Mouse (Mus musculus) stomach, postnatal 0 days (tissue): Measurements from ENCODE around the gene Etaa1. TPM values are rescaled to one million over a fixed set of nuclear protein-coding genes. Genes with fewer than 3 reads are reported as not detected.
A peak's percentile ranks its signal among the peaks of the same experiment; 100 is the strongest.

Source experiments
- ATAC-seq: fragments of 200-750 bp; cut with Nextera tagmentation; 2 replicates; pipeline ENCODE4 v1.8.0; 2017; ENCODE audit not compliant: low FRiP score, low TSS enrichment
- DNase-seq: peaks from one replicate; pipeline ENCODE4 v3.0.0-alpha.2; 2016; ENCODE audit warnings: low spot score
- H3K27ac ChIP-seq: fragments of 300-500 bp; sonication (generic); replicated peaks from 2 replicates; pipeline ENCODE4 v1.5.1; 2014; ENCODE audit warnings: mild to moderate bottlenecking, control low read depth
- H3K27me3 ChIP-seq: fragments of 300-500 bp; sonication (generic); 2 replicates; pipeline ENCODE4 v1.6.1; 2014; ENCODE audit warnings: low read length; ENCODE audit not compliant: control insufficient read depth, insufficient read depth
- H3K36me3 ChIP-seq: fragments of 300-500 bp; sonication (generic); 2 replicates; pipeline ENCODE4 v1.6.1; 2014; ENCODE audit warnings: low read length, mixed read lengths; ENCODE audit not compliant: control insufficient read depth, insufficient read depth
- H3K4me1 ChIP-seq: fragments of 300-500 bp; sonication (generic); replicated peaks from 2 replicates; pipeline ENCODE4 v1.6.1; 2014; ENCODE audit warnings: antibody characterized with exemption; ENCODE audit not compliant: control insufficient read depth, insufficient read depth
- H3K4me2 ChIP-seq: fragments of 300-500 bp; sonication (generic); replicated peaks from 2 replicates; pipeline ENCODE4 v1.6.1; 2014; ENCODE audit warnings: low read depth, mild to moderate bottlenecking, control low read depth, moderate library complexity
- H3K4me3 ChIP-seq: fragments of 300-500 bp; sonication (generic); 2 replicates; pipeline ENCODE4 v1.5.1; 2014; ENCODE audit warnings: low read depth, low read length, control low read depth
- H3K9ac ChIP-seq: fragments of 300-500 bp; sonication (generic); 2 replicates; pipeline ENCODE4 v1.6.1; 2014; ENCODE audit warnings: mild to moderate bottlenecking, low read length, control low read depth, mixed read lengths
- H3K9me3 ChIP-seq: fragments of 300-500 bp; sonication (generic); 2 replicates; pipeline ENCODE4 v1.6.1; 2016; ENCODE audit warnings: low read length; ENCODE audit not compliant: control insufficient read depth
- CTCF ChIP-seq: IDR thresholded peaks from 2 replicates; pipeline ENCODE4 v1.5.1; 2016; ENCODE audit warnings: antibody characterized with exemption, low read depth, mild to moderate bottlenecking, moderate library complexity
- EP300 ChIP-seq: optimal IDR thresholded peaks from 2 replicates; pipeline ENCODE3; 2016; ENCODE audit warnings: antibody characterized with exemption
- WGBS: fragments of 180-500 bp; shearing (Covaris S2); extraction: QIAGEN DNeasy Blood & Tissue Kit; methylation state at CpG from one replicate; pipeline ENCODE4 v1.1.7; 2014; 5-methylcytosine and 5-hydroxymethylcytosine counted together
- polyA plus RNA-seq: library from polyadenylated mRNA; unstranded; fragments of >200 nt; fragmentation: Nextera tagmentation; extraction: Ambion mirVana; gene quantifications from 2 replicates; pipeline ENCODE4 v1.2.1, GENCODE M21; 2015

The Etaa1 gene
- polyA plus RNA-seq, 1 experiment from 2014 or later: 5.0 TPM

DNA sequence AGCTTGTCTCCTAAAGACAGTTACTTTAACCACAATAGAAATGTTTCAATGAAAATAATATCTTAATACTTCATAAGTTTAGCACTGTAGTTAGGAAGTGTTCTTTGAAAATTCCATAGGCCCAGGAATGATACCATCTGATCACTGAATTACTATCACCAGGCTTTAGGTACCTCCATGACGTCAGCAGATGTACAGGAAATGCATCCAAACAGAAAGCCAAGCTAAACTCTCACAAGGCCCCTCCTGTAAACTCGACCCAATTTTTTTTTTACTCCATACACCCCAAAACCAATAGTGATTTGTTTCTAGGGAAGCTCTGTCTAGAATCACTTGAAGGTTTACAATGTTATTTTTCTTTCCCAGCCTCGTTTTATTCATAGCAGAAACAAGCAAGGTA is 884 bp downstream of the Etaa1 start:
- Histone ChIP-seq H3K9me3 (no peaks in the 10 kb centered on the region), H3K27me3 (no peaks in the 10 kb centered on the region), H3K9ac (peak overlapping the region; percentile 89; the same call in 1 of the 2 replicates), H3K27ac (no peak overlapping the region), H3K36me3 (peaks cover under 1% of the 10 kb centered on the region; the same call in 1 of the 2 replicates), H3K4me2 (peak overlapping the region; percentile 59), H3K4me3 (peak overlapping the region; percentile 100), H3K4me1 (no peaks in the 10 kb centered on the region)
- TF ChIP-seq EP300 (no peak), CTCF (no peak)
- no peak for ATAC-seq
- DNase-seq: no peak
- WGBS: under 1% methylated on average over 3 of the region's 3 CpGs

DNA sequence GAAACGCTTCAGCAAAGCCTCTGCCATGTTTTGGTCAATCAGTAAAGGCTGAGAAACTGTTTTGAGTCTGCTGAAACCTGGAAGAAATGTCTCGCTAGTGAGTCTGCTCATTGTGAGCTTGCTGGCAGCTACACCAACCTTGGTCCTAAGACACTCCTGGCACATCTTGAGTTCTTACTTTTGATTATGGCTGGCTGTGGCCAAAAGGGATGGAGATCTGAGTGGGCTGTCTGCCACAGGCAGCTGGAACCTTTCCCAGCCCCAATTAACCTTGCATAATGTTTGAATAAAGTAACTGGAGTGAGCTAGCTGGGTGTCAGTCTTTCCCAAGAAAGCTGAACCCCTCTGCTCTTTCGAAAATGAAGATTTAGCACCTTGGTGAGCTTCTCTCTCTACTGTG is 2.3 kb downstream of the Etaa1 start:
- no peak for ATAC-seq
- H3K9me3 ChIP-seq: no peaks in the 10 kb centered on the region
- no peak for TF ChIP-seq CTCF
- TF ChIP-seq EP300: no peak
- WGBS: 77% methylated on average over 3 of the region's 3 CpGs
- no peak overlapping the region for H3K9ac ChIP-seq
- H3K4me3 ChIP-seq: no peak overlapping the region
- DNase-seq: no peak
- H3K4me1 ChIP-seq: no peaks in the 10 kb centered on the region
- H3K4me2 ChIP-seq: no peak overlapping the region
- no peak overlapping the region for H3K27ac ChIP-seq
- H3K27me3 ChIP-seq: no peaks in the 10 kb centered on the region
- H3K36me3 ChIP-seq: peaks cover 3% of the 10 kb centered on the region; the same call in 1 of the 2 replicates

DNA sequence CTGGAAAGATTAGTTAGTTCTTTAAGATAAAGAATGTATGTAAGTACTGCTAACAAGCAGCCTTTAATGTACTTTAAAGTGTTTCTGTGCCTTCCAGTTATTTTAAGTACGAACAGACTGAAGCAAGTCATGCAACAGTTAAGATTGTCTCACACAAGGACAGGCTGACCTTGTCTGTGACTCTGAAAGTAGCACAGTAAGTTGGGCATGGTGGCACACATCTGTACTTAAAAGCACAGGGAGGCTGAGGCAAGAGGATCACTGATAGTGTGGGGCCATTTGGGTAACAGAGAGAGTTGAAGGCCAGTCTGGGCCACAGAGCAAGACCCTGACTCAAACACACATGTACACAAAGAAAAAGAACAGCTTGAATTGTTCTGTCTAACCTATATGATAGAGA is 14.5 kb downstream of the Etaa1 start:
- H3K27me3 ChIP-seq: no peaks in the 10 kb centered on the region
- WGBS: 87% methylated on average over 1 of the region's 1 CpGs
- H3K4me2 ChIP-seq: no peak overlapping the region
- peaks cover 7% of the 10 kb centered on the region for H3K36me3 ChIP-seq
- TF ChIP-seq EP300 (no peak), CTCF (no peak)
- no peaks in the 10 kb centered on the region for H3K4me1 ChIP-seq
- no peak overlapping the region for H3K27ac ChIP-seq
- no peak overlapping the region for H3K4me3 ChIP-seq
- ATAC-seq: no peak
- H3K9me3 ChIP-seq: no peaks in the 10 kb centered on the region
- no peak overlapping the region for H3K9ac ChIP-seq
- no peak for DNase-seq

DNA sequence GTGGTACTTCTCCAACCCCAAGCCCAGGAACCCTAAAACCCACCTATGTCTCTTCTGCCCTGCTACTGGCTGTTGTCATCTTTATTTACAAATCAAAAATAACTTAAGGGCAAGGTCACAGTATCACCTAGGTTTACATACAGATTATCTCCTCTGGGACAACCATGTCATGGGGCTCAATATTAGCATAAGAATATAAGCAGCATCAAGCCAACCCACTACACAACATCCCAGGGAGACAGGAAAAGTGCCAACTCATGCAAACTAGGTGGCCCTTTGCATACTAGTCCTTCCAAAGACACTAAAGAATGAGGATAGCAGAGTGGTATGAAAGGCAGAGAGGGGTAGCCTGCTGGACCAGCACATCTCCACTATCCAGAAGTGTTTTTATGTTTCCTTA is 15.7 kb downstream of the Etaa1 start:
- Histone ChIP-seq H3K9me3 (no peaks in the 10 kb centered on the region), H3K36me3 (peaks cover 7% of the 10 kb centered on the region), H3K4me1 (no peaks in the 10 kb centered on the region), H3K27me3 (no peaks in the 10 kb centered on the region), H3K4me2 (no peak overlapping the region), H3K4me3 (no peak overlapping the region), H3K27ac (no peak overlapping the region), H3K9ac (no peak overlapping the region)
- DNase-seq: no peak
- ATAC-seq: no peak
- no peak for TF ChIP-seq CTCF
- no peak for TF ChIP-seq EP300

DNA sequence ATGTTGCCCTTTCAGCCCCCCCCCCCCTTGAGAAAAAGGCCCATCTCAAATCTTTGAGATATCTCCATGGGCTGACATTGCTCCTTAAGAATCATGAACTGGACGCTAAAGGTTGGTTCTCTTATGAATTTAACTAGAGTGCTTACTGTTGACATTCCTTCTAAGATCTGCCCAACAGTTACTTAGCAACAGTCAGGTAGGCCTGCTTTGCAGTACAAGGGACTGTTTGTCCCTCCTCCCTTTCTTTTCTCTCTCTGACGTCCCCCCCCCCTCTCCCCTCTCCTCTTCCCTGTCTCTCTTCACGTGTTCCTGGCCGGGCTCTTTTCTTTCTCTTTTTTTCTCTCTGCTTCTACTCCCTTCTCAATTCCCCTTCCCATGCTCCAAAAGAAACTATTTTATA is 35.8 kb downstream of the Etaa1 start:
- no peaks in the 10 kb centered on the region for H3K4me1 ChIP-seq
- H3K27me3 ChIP-seq: no peaks in the 10 kb centered on the region
- H3K27ac ChIP-seq: no peak overlapping the region
- ATAC-seq (no peak), DNase-seq (no peak)
- TF ChIP-seq CTCF: no peak
- TF ChIP-seq EP300: no peak
- H3K9ac ChIP-seq: no peak overlapping the region
- H3K4me3 ChIP-seq: no peak overlapping the region
- H3K9me3 ChIP-seq: no peaks in the 10 kb centered on the region
- WGBS: 65% methylated on average over 4 of the region's 4 CpGs
- no peaks in the 10 kb centered on the region for H3K36me3 ChIP-seq
- H3K4me2 ChIP-seq: no peak overlapping the region

DNA sequence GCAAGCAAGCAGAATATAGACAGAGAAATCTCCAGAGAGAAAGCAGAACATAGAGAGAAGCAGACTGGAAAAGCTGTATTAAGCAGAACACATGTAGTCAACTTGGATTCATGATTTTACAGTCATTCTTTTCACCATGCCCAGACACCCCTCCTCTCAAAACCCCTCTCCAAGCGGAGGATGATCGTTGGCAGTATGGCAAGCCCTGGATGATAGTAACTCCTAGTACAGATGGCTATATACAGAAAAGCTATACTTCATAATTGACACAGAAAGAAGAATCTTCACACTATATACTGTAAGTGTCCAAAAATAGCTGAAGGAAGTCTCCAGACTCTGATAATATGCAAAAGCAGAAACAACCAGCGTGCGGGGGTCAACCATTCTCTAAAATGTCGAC is 36.6 kb downstream of the Etaa1 start:
- no peaks in the 10 kb centered on the region for H3K9me3 ChIP-seq
- H3K9ac ChIP-seq: no peak overlapping the region
- H3K27me3 ChIP-seq: no peaks in the 10 kb centered on the region
- ATAC-seq: no peak
- 83% methylated on average over 5 of the region's 5 CpGs for WGBS
- TF ChIP-seq CTCF (no peak), EP300 (no peak)
- no peaks in the 10 kb centered on the region for H3K36me3 ChIP-seq
- no peak overlapping the region for H3K4me3 ChIP-seq
- H3K27ac ChIP-seq: no peak overlapping the region
- H3K4me1 ChIP-seq: no peaks in the 10 kb centered on the region
- no peak for DNase-seq
- no peak overlapping the region for H3K4me2 ChIP-seq
